Mouse (Mus musculus) ES-Bruce4 (cell line): ENCODE data around the gene Uqcrfs1.

Experiments used
- CTCF ChIP-seq: IDR thresholded peaks from one replicate; pipeline ENCODE4 v1.8.1; 2011; ENCODE audit warnings: low read depth, low read length
- EP300 ChIP-seq: IDR thresholded peaks from 2 replicates; pipeline ENCODE4 v1.6.1; 2011; ENCODE audit warnings: low read depth, low read length; ENCODE audit not compliant: insufficient read depth
- POLR2A ChIP-seq: IDR thresholded peaks from one replicate; pipeline ENCODE4 v1.8.1; 2011; ENCODE audit warnings: low read length; ENCODE audit not compliant: insufficient read depth

- TF ChIP-seq EP300, result no peak
- no peak for TF ChIP-seq POLR2A
- TF ChIP-seq CTCF, result no peak
These were observed 20.2 kb downstream of the Uqcrfs1 start for GRCm38 (mm10) chr13:30524961-30525360.
